Mouse (Mus musculus) ES-Bruce4 (cell line): ENCODE results near the gene Grb10. TPM values are rescaled to one million over a fixed set of nuclear protein-coding genes. Genes with fewer than 3 reads are reported as not detected.

Source experiments
- H3K27ac ChIP-seq: 2 replicates; pipeline ENCODE4 v1.5.1; 2012; ENCODE audit warnings: low read length, inconsistent platforms; ENCODE audit not compliant: insufficient read depth
- H3K27me3 ChIP-seq: 2 replicates; pipeline ENCODE4 v1.6.1; 2012; ENCODE audit warnings: mild to moderate bottlenecking, low read length, inconsistent platforms; ENCODE audit not compliant: control insufficient read depth, poor library complexity, insufficient read depth, severe bottlenecking
- H3K36me3 ChIP-seq: 2 replicates; pipeline ENCODE4 v1.6.1; 2012; ENCODE audit warnings: inconsistent platforms, mild to moderate bottlenecking, low read length, moderate library complexity; ENCODE audit not compliant: control insufficient read depth, poor library complexity, insufficient read depth, severe bottlenecking
- H3K4me1 ChIP-seq: one replicate; pipeline ENCODE4 v1.8.1; 2011; ENCODE audit warnings: low read length; ENCODE audit not compliant: control insufficient read depth, insufficient read depth
- H3K4me3 ChIP-seq: 2 replicates; pipeline ENCODE4 v1.5.1; 2011; ENCODE audit warnings: low read depth, mild to moderate bottlenecking, low read length
- H3K9ac ChIP-seq: 2 replicates; pipeline ENCODE4 v1.6.1; 2012; ENCODE audit warnings: low read depth, mild to moderate bottlenecking, inconsistent platforms; ENCODE audit not compliant: poor library complexity, severe bottlenecking
- H3K9me3 ChIP-seq: replicated peaks from 2 replicates; pipeline ENCODE4 v1.6.1; 2012; ENCODE audit warnings: mild to moderate bottlenecking, low read length, inconsistent platforms; ENCODE audit not compliant: control insufficient read depth, poor library complexity, insufficient read depth, severe bottlenecking
- CTCF ChIP-seq: IDR thresholded peaks from one replicate; pipeline ENCODE4 v1.8.1; 2011; ENCODE audit warnings: low read depth, low read length
- EP300 ChIP-seq: IDR thresholded peaks from 2 replicates; pipeline ENCODE4 v1.6.1; 2011; ENCODE audit warnings: low read depth, low read length; ENCODE audit not compliant: insufficient read depth
- POLR2A ChIP-seq: IDR thresholded peaks from one replicate; pipeline ENCODE4 v1.8.1; 2011; ENCODE audit warnings: low read length; ENCODE audit not compliant: insufficient read depth
- polyA plus RNA-seq: library from polyadenylated mRNA; stranded (reverse); fragments of >200 nt; gene quantifications from 2 replicates; pipeline ENCODE4 v1.2.4, GENCODE M21; 2011; ENCODE audit warnings: low read depth; ENCODE audit not compliant: missing spikeins, insufficient read depth, insufficient read length

Grb10 gene
- polyA plus RNA-seq, 1 experiment = 160 TPM

DNA sequence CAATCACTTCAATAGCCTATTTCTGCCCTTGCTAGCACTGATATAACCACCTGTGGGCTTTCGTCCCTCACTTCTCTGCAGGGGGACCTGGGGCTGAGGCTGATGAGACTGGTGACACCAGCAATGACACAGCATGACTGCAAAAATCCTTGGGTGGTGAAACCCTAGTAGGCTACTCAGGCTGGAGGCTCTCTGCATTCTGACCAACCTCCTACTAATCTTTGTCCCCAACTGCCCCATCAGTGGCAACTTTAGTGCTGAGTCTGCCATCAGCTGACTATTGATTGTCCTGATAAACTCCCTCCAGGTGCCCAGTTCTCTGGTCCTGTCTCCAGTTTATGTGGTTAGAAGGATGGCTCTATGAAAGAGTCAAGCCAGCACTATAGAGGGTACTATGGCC is 85.9 kb downstream of the Grb10 start:
- Histone ChIP-seq H3K9me3 (no peaks in the 10 kb centered on the region), H3K9ac (no peak overlapping the region), H3K27ac (no peak overlapping the region), H3K36me3 (peaks cover 3% of the 10 kb centered on the region), H3K4me1 (peaks cover 2% of the 10 kb centered on the region), H3K4me3 (no peak overlapping the region), H3K27me3 (no peaks in the 10 kb centered on the region)
- TF ChIP-seq EP300 (no peak), POLR2A (no peak), CTCF (no peak)

DNA sequence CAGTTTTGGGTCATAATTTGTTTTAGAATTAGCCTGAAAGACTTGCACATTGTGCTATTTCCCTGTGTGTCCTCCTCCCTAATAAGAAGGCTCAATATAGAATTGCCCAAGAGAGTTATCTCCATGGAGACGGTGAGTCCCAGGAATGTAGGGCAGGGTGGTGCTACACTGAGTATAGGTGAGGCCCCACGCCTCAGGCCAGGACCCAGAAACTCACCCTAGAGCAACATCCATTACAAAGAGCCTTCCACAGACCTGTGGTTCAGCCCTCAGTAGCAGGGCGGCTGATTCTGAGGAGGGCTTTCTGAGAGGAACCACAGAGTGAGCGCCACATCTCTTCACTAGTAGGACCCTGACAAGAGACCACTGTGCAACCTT is 89.5 kb downstream of the Grb10 start:
- H3K36me3 ChIP-seq = peaks cover 22% of the 10 kb centered on the region
- no peak overlapping the region for H3K27ac ChIP-seq
- no peak overlapping the region for H3K4me3 ChIP-seq
- no peak overlapping the region for H3K9ac ChIP-seq
- H3K4me1 ChIP-seq = peaks cover 2% of the 10 kb centered on the region
- no peak for TF ChIP-seq POLR2A
- peak; percentile 82 for TF ChIP-seq EP300
- TF ChIP-seq CTCF = no peak
- H3K9me3 ChIP-seq = no peaks in the 10 kb centered on the region
- no peaks in the 10 kb centered on the region for H3K27me3 ChIP-seq

DNA sequence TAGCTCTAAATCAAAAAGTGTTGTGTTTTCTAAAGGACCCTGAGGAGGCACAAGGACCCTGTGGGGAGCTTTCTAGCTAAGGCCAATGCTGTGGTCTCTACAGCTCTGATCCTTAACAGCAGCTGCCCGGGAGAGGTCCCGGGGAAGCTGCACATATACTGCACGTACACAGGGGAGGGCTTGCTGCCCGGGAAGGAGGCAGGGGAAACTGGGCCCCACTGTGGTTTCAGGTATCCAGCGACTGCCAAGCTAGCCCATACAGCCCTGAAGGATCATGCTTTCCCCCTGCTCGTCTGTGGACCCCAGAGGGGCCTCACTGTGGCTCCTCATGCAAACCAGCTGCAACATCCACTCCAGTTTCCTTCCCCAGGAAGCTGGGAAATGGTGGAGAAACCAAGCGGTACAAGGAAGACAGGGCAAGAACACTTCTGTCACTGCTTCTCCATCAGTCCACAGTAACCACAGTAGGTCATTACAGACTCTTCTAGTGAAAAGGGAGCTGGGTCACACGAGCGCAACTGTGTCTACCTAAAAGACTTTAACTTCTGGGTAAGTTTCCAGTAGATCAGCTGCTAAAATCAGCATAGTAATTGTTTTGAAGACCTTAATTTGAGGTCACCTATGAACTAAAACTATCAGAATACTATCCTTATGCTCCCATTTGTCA is 90.0 kb downstream of the Grb10 start:
- Histone ChIP-seq H3K27me3 (no peaks in the 10 kb centered on the region), H3K27ac (peak overlapping the region; percentile 16; the same call in 1 of the 2 replicates), H3K4me3 (no peak overlapping the region), H3K9ac (peak overlapping the region; percentile 56; the same call in 1 of the 2 replicates), H3K36me3 (peaks cover 24% of the 10 kb centered on the region), H3K9me3 (no peaks in the 10 kb centered on the region), H3K4me1 (peaks cover 4% of the 10 kb centered on the region)
- TF ChIP-seq CTCF (no peak), EP300 (no peak), POLR2A (no peak)

DNA sequence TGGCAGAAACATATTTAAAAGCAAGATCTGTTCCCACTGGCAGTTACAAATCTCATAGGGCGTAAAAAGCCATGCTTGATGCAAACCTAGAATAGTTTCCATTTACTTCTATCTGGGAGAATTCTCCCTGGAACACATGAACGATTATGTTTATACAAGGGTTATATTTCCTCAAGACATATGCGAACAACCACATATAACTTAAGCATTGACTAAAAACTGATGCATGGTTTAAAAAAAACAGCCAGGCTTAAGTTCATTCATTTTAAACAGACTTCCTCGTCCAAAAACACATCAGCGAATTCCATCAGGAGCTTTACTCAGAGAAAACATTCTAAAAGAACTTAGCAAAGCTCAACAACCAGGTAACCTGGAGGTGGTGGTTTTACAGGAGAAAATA is 90.6 kb downstream of the Grb10 start:
- H3K36me3 ChIP-seq = peaks cover 27% of the 10 kb centered on the region
- no peak overlapping the region for H3K9ac ChIP-seq
- no peak overlapping the region for H3K4me3 ChIP-seq
- no peaks in the 10 kb centered on the region for H3K27me3 ChIP-seq
- no peak overlapping the region for H3K27ac ChIP-seq
- peaks cover 4% of the 10 kb centered on the region for H3K4me1 ChIP-seq
- H3K9me3 ChIP-seq = no peaks in the 10 kb centered on the region
- no peak for TF ChIP-seq EP300
- TF ChIP-seq CTCF = no peak
- no peak for TF ChIP-seq POLR2A

DNA sequence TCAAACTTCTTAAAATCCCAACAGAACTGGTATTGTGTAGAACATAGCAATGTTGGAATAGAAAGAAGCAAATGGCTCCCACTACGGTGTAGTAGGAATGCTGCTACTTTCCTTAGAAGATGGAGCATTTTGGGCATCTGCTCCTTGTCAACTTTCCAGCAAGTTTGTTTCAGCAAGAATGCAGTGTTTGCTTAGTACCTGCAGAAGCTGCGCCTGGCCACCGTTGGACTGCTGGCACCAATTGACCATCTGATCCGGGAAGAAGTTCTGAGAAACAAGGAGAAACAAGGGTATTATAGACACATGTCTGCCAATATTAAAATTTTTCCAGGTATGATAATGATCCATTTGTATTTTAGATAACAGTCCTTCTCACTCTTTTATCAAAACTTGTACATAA is 92.7 kb downstream of the Grb10 start:
- H3K9me3 ChIP-seq = no peaks in the 10 kb centered on the region
- peaks cover 6% of the 10 kb centered on the region for H3K4me1 ChIP-seq
- H3K27ac ChIP-seq = no peak overlapping the region
- H3K9ac ChIP-seq = no peak overlapping the region
- no peak overlapping the region for H3K4me3 ChIP-seq
- H3K27me3 ChIP-seq = no peaks in the 10 kb centered on the region
- TF ChIP-seq CTCF (no peak), EP300 (no peak), POLR2A (no peak)
- H3K36me3 ChIP-seq = peaks cover 27% of the 10 kb centered on the region

DNA sequence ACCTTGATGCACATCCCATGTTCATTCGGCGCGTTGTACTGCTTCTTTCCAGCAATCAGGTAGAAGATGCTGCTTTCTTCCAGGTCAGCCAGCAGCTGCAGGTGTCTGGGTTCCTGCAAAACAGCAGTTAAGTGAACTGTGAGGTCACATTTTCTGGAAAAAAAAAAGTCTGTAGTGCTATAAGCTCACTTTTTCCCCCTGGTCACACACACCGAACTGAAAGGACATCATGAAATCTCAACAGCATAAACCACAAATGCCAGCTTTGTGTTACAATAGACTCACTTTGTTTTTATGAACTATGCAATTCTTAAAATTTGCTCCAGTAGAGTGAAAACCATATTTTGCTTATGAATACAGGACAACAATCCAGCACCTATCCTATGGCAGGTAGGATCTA is 93.7 kb downstream of the Grb10 start:
- TF ChIP-seq POLR2A (no peak), EP300 (no peak), CTCF (no peak)
- no peak overlapping the region for H3K4me3 ChIP-seq
- no peaks in the 10 kb centered on the region for H3K9me3 ChIP-seq
- peaks cover 28% of the 10 kb centered on the region for H3K36me3 ChIP-seq
- no peaks in the 10 kb centered on the region for H3K27me3 ChIP-seq
- no peak overlapping the region for H3K9ac ChIP-seq
- H3K4me1 ChIP-seq = peaks cover 6% of the 10 kb centered on the region
- H3K27ac ChIP-seq = no peak overlapping the region
